Mouse (Mus musculus): Measurements from ENCODE around the gene Magi1.

- TF ChIP-seq CTCF (IDR thresholded peaks at IDR 0.05; ENCODE audit: insufficient read depth, low read depth, low read length) (no peak), POLR2A (IDR thresholded peaks at IDR 0.05; ENCODE audit: insufficient read depth, low read depth, low read length) (no peak)
These were observed 546.6 kb downstream of the Magi1 start for GRCm38 (mm10) chr6:93737083-93737482.

All from olfactory bulb, adult 2 months (tissue).